Mouse (Mus musculus) testis, postnatal 10 days (tissue): Measurements from ENCODE around the gene Rab44.

Source experiments
- DNase-seq: peaks from one replicate; pipeline ENCODE4 v3.0.0; 2021; ENCODE audit warnings: low spot score

The Rab44 gene

DNA sequence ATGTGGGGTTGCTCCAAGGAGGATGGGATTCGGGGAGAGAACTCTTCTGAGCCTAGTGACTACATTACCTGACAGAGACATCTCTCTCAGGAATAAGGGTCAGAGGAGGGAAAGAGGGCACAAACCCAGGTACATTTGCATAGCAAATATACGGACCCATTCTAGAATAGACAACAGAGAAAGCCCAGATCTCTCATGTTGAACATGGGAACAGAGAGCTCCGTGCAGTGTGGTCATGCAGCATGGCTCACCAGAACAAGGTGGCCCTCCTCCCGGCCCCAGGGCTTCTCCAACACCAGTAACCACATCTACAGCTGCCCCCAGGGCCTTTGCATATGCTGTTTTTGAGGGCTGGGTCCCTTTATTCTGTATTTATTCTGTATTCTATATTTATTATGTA is 54.5 kb downstream of the Rab44 start:
- DNase-seq = no peak

GRCm38 (mm10) chr17:29168996-29169601 is 55.2 kb downstream of the Rab44 start:
- no peak for DNase-seq

DNA sequence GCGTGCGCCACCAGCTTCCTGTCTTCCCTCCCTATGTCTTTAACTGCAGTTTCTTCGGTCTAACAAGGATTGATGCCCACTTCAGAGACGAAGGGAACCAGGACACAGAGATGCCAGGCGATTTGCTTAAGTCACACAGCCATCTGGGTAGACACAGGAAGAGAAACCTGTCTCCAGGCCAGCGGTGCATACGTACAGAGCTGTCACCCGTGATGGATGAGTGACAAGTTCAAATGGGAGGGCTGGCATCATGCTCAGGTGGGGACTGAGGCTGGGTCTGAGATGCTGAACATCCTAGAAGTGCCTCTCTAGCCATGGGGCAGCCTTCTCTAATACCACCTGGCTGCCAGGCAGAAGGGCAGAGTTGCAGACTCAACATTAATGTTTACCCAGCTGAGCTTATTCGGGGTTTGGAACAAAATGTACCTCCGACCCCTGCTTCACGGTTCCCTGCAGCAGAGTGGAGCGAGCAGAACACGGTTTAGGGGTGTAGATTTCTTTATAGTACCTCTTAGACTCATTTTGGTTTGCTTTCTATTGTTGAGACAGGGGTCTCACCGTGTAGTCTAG is 56.6 kb downstream of the Rab44 start:
- DNase-seq = no peak

DNA sequence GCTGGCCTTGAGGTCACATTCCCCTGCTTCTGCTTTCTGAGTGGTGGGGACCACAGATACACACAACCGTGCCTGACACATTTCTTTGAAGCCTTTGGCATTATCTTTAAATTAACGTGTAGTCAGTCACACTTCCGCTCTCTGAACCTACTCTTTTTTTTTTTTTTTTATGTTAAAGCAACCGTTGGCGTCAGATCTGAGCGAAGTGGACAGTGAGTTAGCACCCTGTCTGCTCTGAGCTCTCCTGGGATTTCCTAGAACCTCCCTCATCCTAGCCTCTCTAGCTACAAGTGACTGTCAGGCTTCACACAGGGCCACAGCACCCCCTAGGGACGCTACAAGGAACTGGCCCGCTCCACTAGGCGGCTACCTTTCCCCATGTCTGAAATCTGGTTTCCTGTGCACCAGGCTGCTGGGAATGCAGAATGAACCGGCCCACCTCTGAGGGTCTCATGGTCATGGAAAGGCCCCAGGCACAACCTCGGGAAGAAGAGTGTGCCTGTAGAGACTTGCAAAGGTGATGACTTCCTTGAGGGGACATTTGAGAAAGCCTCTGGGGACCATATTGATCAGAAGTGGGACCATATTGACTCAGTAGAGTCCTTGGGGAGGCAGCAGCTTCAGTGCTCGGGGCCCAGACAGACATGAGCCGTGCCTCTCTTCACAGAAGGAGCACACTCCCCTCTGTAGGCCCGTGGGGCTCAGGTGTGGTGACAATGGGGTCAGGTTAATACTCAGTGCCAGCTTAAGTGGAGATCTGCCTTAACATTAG is 57.2 kb downstream of the Rab44 start:
- DNase-seq = peak; percentile 90

DNA sequence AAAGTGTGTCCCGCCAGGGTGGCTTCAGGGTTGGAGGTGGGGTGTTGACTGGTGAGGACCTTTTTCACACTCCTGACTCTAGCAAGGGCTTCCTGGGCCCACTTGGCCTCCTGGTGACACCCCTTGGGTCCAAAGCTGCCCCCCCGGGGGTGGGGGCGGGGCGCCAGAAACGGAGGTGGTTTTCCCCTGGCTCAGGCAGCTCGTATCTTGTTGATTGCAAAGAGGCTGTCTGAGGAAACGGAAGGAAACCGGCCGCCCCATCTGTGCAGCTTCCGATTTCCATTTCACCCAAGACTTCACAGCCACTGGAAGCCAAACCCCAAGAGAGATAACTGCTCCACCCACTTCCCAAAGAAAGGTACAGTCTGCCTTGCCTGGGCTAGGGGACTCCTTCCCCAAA is 58.1 kb downstream of the Rab44 start:
- DNase-seq = no peak

DNA sequence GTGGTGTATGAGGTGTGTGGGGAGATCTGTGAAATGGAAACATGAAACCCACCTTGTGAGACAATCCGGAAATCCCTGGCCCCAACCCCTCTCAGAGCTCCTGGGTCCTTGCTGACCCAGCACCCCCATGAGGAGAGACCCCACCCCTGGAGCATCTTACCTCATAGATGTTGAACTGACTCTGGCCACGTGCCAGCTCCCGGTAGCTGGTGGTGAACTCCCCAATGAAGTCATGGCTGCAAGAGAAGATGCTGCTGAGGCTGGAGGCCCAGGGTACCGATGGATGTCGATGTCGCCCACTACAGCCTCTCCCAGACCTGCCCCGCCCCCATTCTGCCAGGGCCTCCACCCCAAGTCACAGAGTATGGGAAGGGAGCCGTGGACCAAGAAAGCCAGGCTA is 59.2 kb downstream of the Rab44 start:
- DNase-seq = peak; percentile 67

DNA sequence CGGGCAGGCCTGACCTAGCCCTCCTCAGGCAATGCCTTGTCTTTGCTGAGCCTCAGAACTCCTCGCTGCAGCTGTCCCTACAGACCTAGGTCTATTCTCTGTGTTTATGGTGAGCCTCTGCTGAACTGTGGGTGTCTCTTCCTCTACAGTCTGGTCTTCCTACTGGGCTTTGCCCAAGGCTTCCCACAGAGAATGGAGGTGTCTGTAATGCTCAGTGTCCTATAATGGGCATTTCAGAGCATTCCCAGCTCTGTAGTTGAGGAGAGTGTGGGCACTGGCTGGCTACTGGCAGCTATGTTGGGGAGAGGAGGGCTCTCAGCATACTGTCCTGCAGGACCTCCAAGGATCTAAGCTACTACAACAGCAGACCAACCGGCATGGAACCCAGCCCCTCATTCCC is 61.7 kb downstream of the Rab44 start:
- DNase-seq = no peak

- peak; percentile 86 for DNase-seq
Observed at GRCm38 (mm10) chr17:29176391-29177267, 62.7 kb downstream of the Rab44 start.

DNA sequence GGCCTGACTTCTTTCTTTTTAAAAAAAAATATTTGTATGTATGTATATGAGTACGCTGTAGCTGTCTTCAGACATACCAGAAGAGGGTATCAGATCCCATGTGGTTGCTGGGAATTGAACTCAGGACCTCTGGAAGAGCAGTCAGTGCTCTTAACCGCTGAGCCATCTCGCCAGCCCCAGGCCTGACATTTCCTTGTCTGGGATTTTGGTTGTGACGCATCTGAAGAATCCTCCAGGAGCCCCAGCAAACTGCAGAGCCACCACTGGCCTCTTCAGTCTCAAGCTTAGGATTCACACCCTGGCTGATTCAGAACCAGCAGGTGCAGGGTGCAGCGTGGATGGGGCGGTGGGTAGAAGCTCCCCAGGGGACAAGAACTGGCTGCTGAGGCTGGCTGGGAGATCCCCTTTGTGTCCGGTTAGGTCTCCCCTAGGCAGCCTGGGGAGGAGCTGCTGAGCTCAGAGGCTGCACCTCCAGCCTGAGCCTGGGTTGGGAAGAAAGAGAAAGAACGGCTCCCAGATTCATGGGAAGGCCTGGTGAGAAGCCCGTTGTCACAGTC is 64.6 kb downstream of the Rab44 start:
- no peak for DNase-seq

- DNase-seq = no peak
Observed at GRCm38 (mm10) chr17:29179917-29180316, 66.0 kb downstream of the Rab44 start.

GRCm38 (mm10) chr17:29180406-29181127 is 66.6 kb downstream of the Rab44 start:
- no peak for DNase-seq

DNA sequence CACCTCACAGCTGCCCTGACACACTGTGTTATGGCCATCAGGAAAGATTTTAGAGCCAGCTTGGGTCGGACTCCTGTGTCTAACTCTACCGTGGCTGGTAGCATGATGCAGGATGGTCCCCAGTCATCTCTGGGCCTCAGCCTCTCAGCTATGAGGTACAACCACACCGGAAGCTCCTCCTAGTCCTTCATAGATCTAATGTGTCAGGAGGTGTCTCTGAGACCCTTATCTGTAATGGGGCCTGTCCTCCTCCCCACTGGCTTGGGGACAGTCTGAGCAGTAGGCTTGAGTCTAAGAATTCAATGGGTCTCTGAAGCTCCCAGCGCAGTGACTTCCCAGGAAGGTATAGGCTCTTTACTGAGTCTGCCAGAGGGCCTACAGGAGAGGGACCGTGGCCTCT is 67.8 kb downstream of the Rab44 start:
- no peak for DNase-seq

- no peak for DNase-seq
Observed at GRCm38 (mm10) chr17:29183162-29183561, 69.2 kb downstream of the Rab44 start.

DNA sequence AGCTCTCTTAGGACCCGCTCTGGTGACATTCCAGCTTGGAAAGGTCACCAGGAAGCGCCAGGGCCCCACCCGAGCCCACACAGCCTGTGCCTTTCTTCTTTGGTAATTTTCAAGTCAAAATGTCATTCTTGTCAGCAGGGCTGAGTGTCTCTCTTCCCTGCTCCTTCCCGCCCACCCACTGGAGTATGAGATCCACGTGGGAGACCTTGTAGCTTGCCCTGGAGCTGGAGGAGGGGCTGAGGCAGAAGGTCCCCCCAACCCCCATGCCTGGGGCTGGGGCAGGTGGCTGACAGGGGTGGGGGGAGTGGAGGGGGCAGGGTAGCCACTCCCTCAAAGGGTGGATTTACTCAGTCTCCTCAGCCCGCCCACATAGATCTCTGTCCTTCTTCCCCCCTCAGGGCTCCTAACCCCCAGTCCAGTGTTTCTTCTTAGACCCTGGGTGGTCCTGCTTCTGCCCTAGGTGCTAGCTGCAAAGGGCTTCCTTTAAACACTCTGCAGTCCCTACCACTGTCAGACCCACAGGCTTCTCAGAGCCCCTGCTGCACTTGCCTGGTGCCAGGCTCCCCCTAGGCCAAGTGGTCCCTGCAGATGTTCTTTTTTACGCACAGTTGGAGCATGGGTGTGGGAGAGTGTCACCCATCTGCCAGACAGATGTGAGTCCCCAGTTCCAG is 71.6 kb downstream of the Rab44 start:
- no peak for DNase-seq

- no peak for DNase-seq
Observed at GRCm38 (mm10) chr17:29186989-29187859, 73.3 kb downstream of the Rab44 start.

DNA sequence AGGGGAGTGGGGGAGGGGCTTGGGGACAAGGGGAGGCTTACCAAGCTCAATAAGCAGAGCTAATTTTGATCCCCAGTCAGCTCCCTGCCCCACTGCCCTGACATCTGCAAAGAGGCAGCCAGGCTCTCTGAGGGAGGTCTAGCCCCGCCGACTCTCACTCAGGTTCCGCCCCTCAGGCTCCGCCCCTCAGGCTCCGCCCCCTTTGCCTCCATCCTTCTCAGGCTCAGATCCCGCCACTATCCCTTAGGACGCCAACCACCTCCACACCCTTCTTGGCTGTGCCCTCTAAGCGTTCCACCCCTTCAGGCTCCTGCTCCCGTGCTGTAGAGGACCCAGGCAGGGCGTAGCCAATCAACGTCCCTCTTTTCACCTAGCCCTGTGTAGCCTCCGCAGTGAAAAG is 75.0 kb downstream of the Rab44 start:
- no peak for DNase-seq

GRCm38 (mm10) chr17:29195579-29195978 is 81.6 kb downstream of the Rab44 start:
- DNase-seq = no peak
